Mouse (Mus musculus) kidney, postnatal 10 days (tissue): ENCODE data around the gene Psmb6.
A peak's percentile ranks its signal among the peaks of the same experiment; 100 is the strongest.
"Not testable (repeated sequence)": the region's sequence is repeated elsewhere in the genome, so short reads cannot be mapped to it uniquely, and the experiment has no call there.

Source experiments
- DNase-seq: peaks from one replicate; pipeline ENCODE4 v3.0.0; 2021; ENCODE audit warnings: mixed read lengths

Gene Psmb6

GRCm38 (mm10) chr11:70523306-70523989, 1.7 kb upstream of the Psmb6 start:
- not testable (repeated sequence) for DNase-seq

- DNase-seq, result no peak
Measured at GRCm38 (mm10) chr11:70524782-70525181, 385 bp upstream of the Psmb6 start.

- DNase-seq, result no peak
Measured at GRCm38 (mm10) chr11:70525726-70526125, 559 bp downstream of the Psmb6 start.

- DNase-seq, result no peak
Measured at GRCm38 (mm10) chr11:70526211-70526610, 1.0 kb downstream of the Psmb6 start.

GRCm38 (mm10) chr11:70528610-70529009, 3.4 kb downstream of the Psmb6 start:
- DNase-seq, result no peak

- DNase-seq, result not testable (repeated sequence)
Measured at GRCm38 (mm10) chr11:70531065-70531464, 5.9 kb downstream of the Psmb6 start.

- no peak for DNase-seq
Measured at GRCm38 (mm10) chr11:70532839-70533238, 7.7 kb downstream of the Psmb6 start, which contains the start of gene Gm40193. Gm40193 (minus strand) TSS chr11:70532939.

- DNase-seq, result no peak
Measured at GRCm38 (mm10) chr11:70539423-70539822, 14.3 kb downstream of the Psmb6 start.

GRCm38 (mm10) chr11:70539877-70540587, 14.9 kb downstream of the Psmb6 start, which contains the start of gene Pld2:
Pld2 (plus strand) TSS chr11:70540064.
- peak; percentile 95 for DNase-seq

GRCm38 (mm10) chr11:70540928-70541327, 15.8 kb downstream of the Psmb6 start:
- DNase-seq, result no peak

- DNase-seq, result no peak
Measured at GRCm38 (mm10) chr11:70541415-70541814, 16.2 kb downstream of the Psmb6 start.

GRCm38 (mm10) chr11:70544496-70544895, 19.3 kb downstream of the Psmb6 start:
- no peak for DNase-seq

GRCm38 (mm10) chr11:70551526-70551925, 26.4 kb downstream of the Psmb6 start:
- no peak for DNase-seq

- DNase-seq, result no peak
Measured at GRCm38 (mm10) chr11:70553940-70554339, 28.8 kb downstream of the Psmb6 start.

- DNase-seq, result no peak
Measured at GRCm38 (mm10) chr11:70557545-70557944, 32.4 kb downstream of the Psmb6 start.

GRCm38 (mm10) chr11:70561937-70562286, 36.7 kb downstream of the Psmb6 start:
- DNase-seq, result no peak

GRCm38 (mm10) chr11:70562287-70562994, 37.3 kb downstream of the Psmb6 start, which contains the start of gene Mink1:
Mink1 (plus strand) TSS chr11:70562881.
- DNase-seq, result peak; percentile 94

GRCm38 (mm10) chr11:70562995-70563469, 37.9 kb downstream of the Psmb6 start:
- no peak for DNase-seq

- DNase-seq, result peak; percentile 69
Measured at GRCm38 (mm10) chr11:70563470-70564275, 38.5 kb downstream of the Psmb6 start.

- DNase-seq, result no peak
Measured at GRCm38 (mm10) chr11:70564276-70564873, 39.2 kb downstream of the Psmb6 start.

- peak; percentile 51 for DNase-seq
Measured at GRCm38 (mm10) chr11:70566586-70566985, 41.4 kb downstream of the Psmb6 start.

- not testable (repeated sequence) for DNase-seq
Measured at GRCm38 (mm10) chr11:70570614-70571013, 45.4 kb downstream of the Psmb6 start.
